Mouse (Mus musculus) MEL (cell line): ENCODE measurements at regions not wholly inside any gene's neighbourhood (a gene's known extent, or its start where the extent isn't known, plus 50 kb on each side); places are given as distances from the start of the nearest gene placed in this dataset.

Source experiments
- CTCF ChIP-seq, 3 experiments: IDR thresholded peaks in 2 of 3; conservative IDR thresholded peaks in 1 of 3; 2 replicates each; pipeline ENCODE4 v1.5.1; 2011 to 2012; ENCODE audit warnings: low read length in 3 of 3, low read depth in 2 of 3, mild to moderate bottlenecking in 2 of 3, improper control_type of control experiment in 1 of 3, inconsistent platforms in 1 of 3, mixed read lengths in 1 of 3, moderate library complexity in 1 of 3; ENCODE audit not compliant: control insufficient read depth in 1 of 3, insufficient read depth in 1 of 3, poor library complexity in 1 of 3, severe bottlenecking in 1 of 3
- MAX ChIP-seq: IDR thresholded peaks from 2 replicates; pipeline ENCODE4 v1.6.1; 2011; ENCODE audit warnings: low read length, improper control_type of control experiment
- MYB ChIP-seq: IDR thresholded peaks from 2 replicates; pipeline ENCODE4 v1.6.1; 2011; ENCODE audit warnings: mild to moderate bottlenecking, low read depth, low read length, improper control_type of control experiment
- POLR2A ChIP-seq, 2 experiments: IDR thresholded peaks; 2 replicates each; pipeline ENCODE4 v1.6.1; 2011 to 2012; ENCODE audit warnings: low read length in 2 of 2, mild to moderate bottlenecking in 2 of 2, control low read depth in 1 of 2, improper control_type of control experiment in 1 of 2, low read depth in 1 of 2, moderate library complexity in 1 of 2; ENCODE audit not compliant: control insufficient read depth in 1 of 2, insufficient read depth in 1 of 2, poor library complexity in 1 of 2
- USF2 ChIP-seq, 2 experiments: IDR thresholded peaks; 2 replicates each; pipeline ENCODE4 v1.6.1; 2011 to 2012; ENCODE audit warnings: improper control_type of control experiment in 2 of 2, low read length in 2 of 2, borderline replicate concordance in 1 of 2, inconsistent platforms in 1 of 2, low read depth in 1 of 2, mild to moderate bottlenecking in 1 of 2; ENCODE audit not compliant: insufficient read depth in 1 of 2
- ZMIZ1 ChIP-seq: IDR thresholded peaks from 2 replicates; pipeline ENCODE4 v1.6.1; 2012; ENCODE audit warnings: low read depth, mild to moderate bottlenecking, inconsistent platforms, low read length, improper control_type of control experiment, moderate library complexity

- no peak for TF ChIP-seq USF2 (IDR thresholded peaks at IDR 0.05; ENCODE audit: borderline replicate concordance in 1 of 2, insufficient read depth in 1 of 2, low read depth in 1 of 2, low read length in 2 of 2)
- TF ChIP-seq MYB: no peak
- TF ChIP-seq ZMIZ1: no peak
- TF ChIP-seq POLR2A (IDR thresholded peaks at IDR 0.05; ENCODE audit: control insufficient read depth in 1 of 2, insufficient read depth in 1 of 2, low read depth in 1 of 2, low read length in 2 of 2, poor library complexity in 1 of 2): no peak
- TF ChIP-seq MAX: no peak
- no peak for TF ChIP-seq CTCF (IDR thresholded peaks at IDR 0.05 in 2 of 3, conservative IDR thresholded peaks at IDR 0.05 in 1 of 3; ENCODE audit: control insufficient read depth in 1 of 3, insufficient read depth in 1 of 3, low read depth in 2 of 3, low read length in 3 of 3, poor library complexity in 1 of 3, severe bottlenecking in 1 of 3)
These were observed 70.4 kb upstream of the Tmco5 start for GRCm38 (mm10) chr2:116808113-116808512.
